ENCODE assay signal across 14 mouse cellular contexts in genomic region chr12:36666771-36667170, GRCm38 (mm10).
DNase-seq lines count a peak whose midpoint lies in the region; ATAC-seq lines count a peak whose summit lies in the region.
"Had no signal": no experiment of that assay in that cellular context is flagged by ENCODE, and none has a peak within 500 bp of the region (broad histone marks: within the 10 kb centered on the region; RNA-seq: fewer than 3 reads in every experiment).

No protein-coding gene starts in this region.

- no peak overlapping the region for H3K4me3 ChIP-seq in hindbrain, embryonic 13.5 days
- no peak overlapping the region for H3K4me3 ChIP-seq in hindbrain, embryonic 11.5 days (ENCODE audit: low read depth, low read length)
- H3K4me3 ChIP-seq in embryonic facial prominence, embryonic 11.5 days (ENCODE audit: low read depth, low read length), result no peak overlapping the region
- no peak overlapping the region for H3K4me3 ChIP-seq in midbrain, embryonic 13.5 days (replicated peaks)
- H3K4me3 ChIP-seq in liver, embryonic 12.5 days, result no peak overlapping the region
- H3K4me3 ChIP-seq: heart, embryonic 13.5 days; layer of hippocampus, adult 2 months had no signal

- peaks cover 9% of the 10 kb centered on the region; the same call in 1 of the 2 replicates for H3K4me1 ChIP-seq in hindbrain, embryonic 13.5 days (replicated peaks)
- no peaks in the 10 kb centered on the region for H3K4me1 ChIP-seq in hindbrain, embryonic 11.5 days (replicated peaks; ENCODE audit: control insufficient read depth, insufficient read depth, low read length)
- no peaks in the 10 kb centered on the region for H3K4me1 ChIP-seq in embryonic facial prominence, embryonic 11.5 days (ENCODE audit: control insufficient read depth, insufficient read depth, low read length)
- peaks cover 14% of the 10 kb centered on the region for H3K4me1 ChIP-seq in midbrain, embryonic 13.5 days (replicated peaks)
- H3K4me1 ChIP-seq in liver, embryonic 12.5 days, result no peaks in the 10 kb centered on the region

- no peak for ATAC-seq in hindbrain, embryonic 13.5 days (ENCODE audit: low FRiP score)
- no peak for ATAC-seq in hindbrain, embryonic 11.5 days (ENCODE audit: low FRiP score)
- ATAC-seq in embryonic facial prominence, embryonic 11.5 days (replicated peaks; ENCODE audit: insufficient number of reproducible peaks, low FRiP score, low TSS enrichment, low read depth), result peak; percentile 53; the same call in 1 of the 2 replicates
- ATAC-seq in midbrain, embryonic 13.5 days, result peak; percentile 62
- ATAC-seq in liver, embryonic 12.5 days, result no peak

- no peaks in the 10 kb centered on the region for H3K9me3 ChIP-seq in hindbrain, embryonic 13.5 days
- no peaks in the 10 kb centered on the region for H3K9me3 ChIP-seq in hindbrain, embryonic 11.5 days (ENCODE audit: control insufficient read depth, low read length)
- no peaks in the 10 kb centered on the region for H3K9me3 ChIP-seq in embryonic facial prominence, embryonic 11.5 days (replicated peaks; ENCODE audit: control insufficient read depth, low read length)
- no peaks in the 10 kb centered on the region for H3K9me3 ChIP-seq in midbrain, embryonic 13.5 days
- H3K9me3 ChIP-seq in liver, embryonic 12.5 days (replicated peaks), result no peaks in the 10 kb centered on the region
- H3K9me3 ChIP-seq: heart, embryonic 13.5 days had no signal

- no peak for DNase-seq in hindbrain, embryonic 11.5 days (ENCODE audit: low spot score)
- DNase-seq in A20 (ENCODE audit: low read depth, low spot score), result peak; percentile 24
- peak; percentile 60 for DNase-seq in embryonic facial prominence, embryonic 11.5 days (ENCODE audit: low spot score)
- no peak for DNase-seq in heart, postnatal 10 days
- DNase-seq in spleen, postnatal 36 days (ENCODE audit: low spot score in 2 of 2), result no peak
- DNase-seq: adrenal gland, adult 2 months; cerebellum, adult 18-20 months; lung, adult 18-20 months; lung, postnatal 4 days had no signal

- no peaks in the 10 kb centered on the region for H3K36me3 ChIP-seq in hindbrain, embryonic 13.5 days
- no peaks in the 10 kb centered on the region for H3K36me3 ChIP-seq in hindbrain, embryonic 11.5 days (ENCODE audit: control insufficient read depth, insufficient read depth, low read length)
- no peaks in the 10 kb centered on the region for H3K36me3 ChIP-seq in embryonic facial prominence, embryonic 11.5 days (replicated peaks; ENCODE audit: control insufficient read depth, insufficient read depth, low read depth, low read length)
- H3K36me3 ChIP-seq in midbrain, embryonic 13.5 days, result no peaks in the 10 kb centered on the region
- no peaks in the 10 kb centered on the region for H3K36me3 ChIP-seq in liver, embryonic 12.5 days
- H3K36me3 ChIP-seq: heart, embryonic 13.5 days had no signal

- 0 out of 2 replicates have a peak overlapping the region, but pooled peaks have one; percentile 39 for H3K9ac ChIP-seq in hindbrain, embryonic 13.5 days
- no peak overlapping the region for H3K9ac ChIP-seq in hindbrain, embryonic 11.5 days (ENCODE audit: low read depth, low read length)
- H3K9ac ChIP-seq in embryonic facial prominence, embryonic 11.5 days (replicated peaks; ENCODE audit: low read length), result no peak overlapping the region
- no peak overlapping the region for H3K9ac ChIP-seq in midbrain, embryonic 13.5 days (replicated peaks)
- no peak overlapping the region for H3K9ac ChIP-seq in liver, embryonic 12.5 days
- H3K9ac ChIP-seq: heart, embryonic 13.5 days had no signal

- 29% methylated on average over 6 of the region's 6 CpGs for WGBS in hindbrain, embryonic 13.5 days
- 47% methylated on average over 6 of the region's 6 CpGs for WGBS in hindbrain, embryonic 11.5 days
- WGBS in embryonic facial prominence, embryonic 11.5 days, result 30% methylated on average over 6 of the region's 6 CpGs
- 26% methylated on average over 6 of the region's 6 CpGs for WGBS in midbrain, embryonic 13.5 days
- WGBS in liver, embryonic 12.5 days (ENCODE audit: insufficient replicate concordance), result 53% methylated on average over 6 of the region's 6 CpGs

- no peaks in the 10 kb centered on the region for H3K27me3 ChIP-seq in hindbrain, embryonic 13.5 days
- no peaks in the 10 kb centered on the region for H3K27me3 ChIP-seq in hindbrain, embryonic 11.5 days (ENCODE audit: control insufficient read depth, insufficient read depth, low read length)
- no peaks in the 10 kb centered on the region; the same call in 1 of the 2 replicates for H3K27me3 ChIP-seq in embryonic facial prominence, embryonic 11.5 days (ENCODE audit: control insufficient read depth, insufficient read depth, low read length)
- no peaks in the 10 kb centered on the region for H3K27me3 ChIP-seq in midbrain, embryonic 13.5 days
- no peaks in the 10 kb centered on the region for H3K27me3 ChIP-seq in liver, embryonic 12.5 days (replicated peaks)
- H3K27me3 ChIP-seq: heart, embryonic 13.5 days had no signal

- 0 out of 2 replicates have a peak overlapping the region, but pooled peaks have one; percentile 10 for H3K4me2 ChIP-seq in hindbrain, embryonic 13.5 days
- no peak overlapping the region for H3K4me2 ChIP-seq in hindbrain, embryonic 11.5 days (replicated peaks; ENCODE audit: low read depth, low read length)
- H3K4me2 ChIP-seq in embryonic facial prominence, embryonic 11.5 days (ENCODE audit: low read depth, low read length), result no peak overlapping the region
- no peak overlapping the region for H3K4me2 ChIP-seq in midbrain, embryonic 13.5 days (replicated peaks)
- no peak overlapping the region for H3K4me2 ChIP-seq in liver, embryonic 12.5 days
- H3K4me2 ChIP-seq: heart, embryonic 13.5 days had no signal

- H3K27ac ChIP-seq in hindbrain, embryonic 13.5 days, result peak overlapping the region; percentile 61; the same call in 1 of the 2 replicates
- H3K27ac ChIP-seq in hindbrain, embryonic 11.5 days (ENCODE audit: low read depth, low read length), result no peak overlapping the region
- H3K27ac ChIP-seq in embryonic facial prominence, embryonic 11.5 days (replicated peaks; ENCODE audit: low read depth, low read length), result no peak overlapping the region
- peak overlapping the region; percentile 76 for H3K27ac ChIP-seq in midbrain, embryonic 13.5 days
- no peak overlapping the region for H3K27ac ChIP-seq in liver, embryonic 12.5 days
- H3K27ac ChIP-seq: heart, embryonic 13.5 days; layer of hippocampus, adult 2 months had no signal

- intact Hi-C loops in heart, postnatal 10 days (cut with DNase I), result no loop called here

Comparison
In these comparisons a context has a peak if more than half of its experiments do, and no peak if none do; other contexts are left out.
1. H3K27ac ChIP-seq: peak in hindbrain, embryonic 13.5 days (single experiment) and midbrain, embryonic 13.5 days (single experiment); none in hindbrain, embryonic 11.5 days (single experiment), embryonic facial prominence, embryonic 11.5 days (single experiment) and liver, embryonic 12.5 days (single experiment).
2. ATAC-seq: peak in embryonic facial prominence, embryonic 11.5 days (single experiment) and midbrain, embryonic 13.5 days (single experiment); none in hindbrain, embryonic 13.5 days (single experiment), hindbrain, embryonic 11.5 days (single experiment) and liver, embryonic 12.5 days (single experiment).
3. DNase-seq: peak in A20 (single experiment) and embryonic facial prominence, embryonic 11.5 days (single experiment); none in hindbrain, embryonic 11.5 days (single experiment), heart, postnatal 10 days (0 of 2) and spleen, postnatal 36 days (0 of 2).